Mouse (Mus musculus): ENCODE measurements at regions not wholly inside any gene's neighbourhood (a gene's known extent, or its start where the extent isn't known, plus 50 kb on each side); places are given as distances from the start of the nearest gene placed in this dataset.

DNA sequence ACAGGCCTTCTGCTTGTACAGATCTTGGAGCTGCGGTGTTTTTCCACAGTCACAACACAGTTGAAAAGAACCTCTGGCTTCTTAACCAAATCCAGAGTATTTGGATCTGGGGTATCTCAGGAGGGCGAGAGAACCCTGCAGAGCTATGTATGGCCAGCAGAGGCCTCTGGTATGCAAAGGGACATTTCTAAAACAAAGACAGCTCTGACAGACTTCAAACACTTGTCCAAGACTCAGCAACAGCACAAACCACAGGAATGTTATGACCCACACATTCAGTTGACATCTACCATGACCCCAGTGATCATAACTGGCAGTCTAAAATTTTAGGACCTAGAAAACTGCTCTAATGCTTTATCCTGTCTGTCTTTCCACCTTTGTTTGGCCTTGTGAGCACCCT, 328.5 kb upstream of the Slc30a5 start:
- peak; percentile 8 for DNase-seq (ENCODE audit: extremely low read depth, insufficient read length, low spot score)

GRCm38 (mm10) chr13:101159878-101160277, 326.7 kb upstream of the Slc30a5 start:
- no peak for DNase-seq (ENCODE audit: extremely low read depth, insufficient read length, low spot score)

GRCm38 (mm10) chr13:101153760-101154159, 320.5 kb upstream of the Slc30a5 start:
- no peak for DNase-seq (ENCODE audit: extremely low read depth, insufficient read length, low spot score)

DNA sequence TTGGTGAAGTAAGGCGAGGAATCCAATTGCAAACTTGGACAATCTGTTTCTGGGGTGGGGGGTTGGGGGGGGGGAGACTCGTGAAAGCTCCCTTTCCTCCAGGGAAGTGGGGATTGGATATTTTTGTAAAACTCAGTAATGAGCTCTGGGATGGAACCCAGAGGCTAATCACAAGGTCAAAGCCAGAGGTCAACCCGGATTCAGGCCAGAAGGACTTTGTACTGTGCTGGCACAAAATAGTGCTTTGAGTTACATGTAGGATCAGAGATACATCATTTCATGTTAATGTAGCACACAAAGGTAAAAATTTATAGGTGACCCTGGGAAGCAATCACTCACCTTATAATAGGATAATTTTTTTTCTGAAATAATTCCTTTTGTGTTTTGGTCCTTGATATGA, 309.5 kb upstream of the Slc30a5 start:
- no peak for DNase-seq (ENCODE audit: extremely low read depth, insufficient read length, low spot score)

GRCm38 (mm10) chr13:101142104-101142735, 309.0 kb upstream of the Slc30a5 start:
- no peak for DNase-seq (ENCODE audit: extremely low read depth, insufficient read length, low spot score)

DNA sequence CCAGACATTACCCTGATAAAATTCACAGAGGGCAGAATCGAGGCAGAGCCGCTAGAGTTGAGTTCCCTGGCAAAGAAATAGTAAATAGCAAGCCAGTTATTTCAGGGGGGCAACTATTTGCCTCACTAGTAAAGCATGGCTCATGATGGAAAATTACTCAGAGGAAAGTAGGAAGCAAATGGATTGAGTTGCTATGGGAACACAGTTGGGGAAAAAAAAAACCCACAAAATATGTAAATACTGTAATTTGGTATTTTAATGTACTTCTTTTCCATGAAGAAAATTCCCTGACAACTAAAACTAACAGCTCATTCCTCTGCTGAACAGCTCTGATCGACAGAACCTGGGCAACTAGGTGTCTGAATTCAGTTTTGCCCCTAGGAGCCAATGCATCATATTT, 296.2 kb upstream of the Slc30a5 start:
- no peak for DNase-seq (ENCODE audit: extremely low read depth, insufficient read length, low spot score)

DNA sequence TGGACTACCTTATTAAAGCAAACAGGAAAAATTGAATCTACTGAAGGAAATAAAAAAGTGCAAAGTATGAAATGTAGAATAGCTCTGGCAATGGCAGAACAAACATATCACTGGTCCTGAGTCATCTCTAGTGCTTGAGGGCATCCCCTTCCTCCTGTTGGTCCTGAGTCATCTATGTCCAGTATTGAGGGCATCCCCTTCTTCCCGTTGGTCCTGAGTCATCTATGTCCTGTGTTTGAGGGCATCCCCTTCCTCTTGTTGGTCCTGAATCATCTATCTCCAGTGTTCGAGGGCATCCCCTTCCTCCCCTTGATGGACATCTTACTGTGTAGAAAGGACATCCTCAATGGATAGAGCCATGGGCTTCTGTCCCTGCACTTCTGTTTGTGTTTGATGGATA, 294.6 kb upstream of the Slc30a5 start:
- DNase-seq (ENCODE audit: extremely low read depth, insufficient read length, low spot score): no peak

- no peak for DNase-seq (ENCODE audit: extremely low read depth, insufficient read length, low spot score)
These were observed 294.0 kb upstream of the Slc30a5 start for GRCm38 (mm10) chr13:101127262-101127661.

GRCm38 (mm10) chr13:101117311-101117710, 284.1 kb upstream of the Slc30a5 start:
- no peak for DNase-seq (ENCODE audit: extremely low read depth, insufficient read length, low spot score)

DNA sequence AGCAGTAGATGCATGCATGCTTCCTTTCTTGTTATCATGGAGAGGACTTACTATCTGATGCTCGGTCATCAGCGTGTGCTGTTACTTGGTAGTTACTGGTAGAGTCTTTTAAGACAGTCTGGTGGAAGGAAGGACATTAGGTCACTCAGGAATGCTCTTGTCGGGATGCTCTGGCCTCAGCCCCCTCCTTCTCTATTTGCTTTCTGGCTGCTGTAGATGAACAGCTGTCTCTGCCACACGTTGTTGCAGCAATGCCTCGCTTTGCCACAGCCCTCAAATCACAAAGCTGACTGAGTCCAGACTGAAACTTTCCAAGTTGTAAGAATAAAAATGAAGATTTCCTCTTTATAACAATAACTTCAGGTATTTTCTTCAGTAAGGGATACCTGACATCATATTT, 282.1 kb upstream of the Slc30a5 start:
- DNase-seq (ENCODE audit: extremely low read depth, insufficient read length, low spot score): no peak

GRCm38 (mm10) chr13:101112176-101112575, 278.9 kb upstream of the Slc30a5 start:
- DNase-seq (ENCODE audit: extremely low read depth, insufficient read length, low spot score): no peak

- DNase-seq (ENCODE audit: extremely low read depth, insufficient read length, low spot score): no peak
These were observed 278.5 kb upstream of the Slc30a5 start for GRCm38 (mm10) chr13:101111773-101112172.

- DNase-seq (ENCODE audit: extremely low read depth, insufficient read length, low spot score): no peak
These were observed 267.4 kb upstream of the Slc30a5 start for GRCm38 (mm10) chr13:101100621-101101020.

DNA sequence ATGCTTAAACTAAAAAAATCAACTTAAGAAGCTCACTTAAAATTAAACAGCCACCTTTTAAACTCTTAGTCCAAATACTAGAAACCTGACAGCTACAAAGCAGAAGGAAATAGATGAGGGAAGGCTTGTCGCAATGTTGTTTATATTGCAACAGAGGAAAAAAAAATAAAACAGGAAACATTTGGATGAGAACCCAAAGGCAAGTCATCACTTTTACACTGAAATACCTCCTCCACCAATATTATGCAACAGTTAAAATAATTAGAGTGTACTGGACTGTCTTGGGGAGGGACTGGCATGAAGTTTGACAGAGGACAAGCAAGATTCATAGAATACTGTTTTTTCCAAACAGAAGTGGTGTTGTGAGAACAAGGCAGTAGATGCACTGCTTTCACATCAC, 263.6 kb upstream of the Slc30a5 start:
- no peak for DNase-seq (ENCODE audit: extremely low read depth, insufficient read length, low spot score)

DNA sequence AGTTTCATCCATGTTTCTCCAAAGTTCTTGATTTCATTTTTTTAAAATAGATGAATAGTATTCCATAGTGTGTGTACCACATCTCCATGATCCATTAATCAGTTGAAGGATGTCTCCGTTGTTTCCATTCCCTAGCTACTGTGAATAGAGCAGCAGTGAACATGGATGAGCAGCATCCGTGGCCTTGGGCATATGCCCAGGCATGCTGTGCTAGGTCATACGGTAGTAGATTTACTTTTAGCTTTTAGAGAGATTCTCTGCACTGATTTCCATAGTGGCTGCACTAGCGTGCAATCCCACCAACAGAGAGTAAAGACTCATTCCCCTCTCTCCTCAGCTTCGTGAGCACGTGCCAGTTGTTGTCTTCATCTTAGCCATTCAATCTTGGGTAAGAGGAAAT, 263.0 kb upstream of the Slc30a5 start:
- no peak for DNase-seq (ENCODE audit: extremely low read depth, insufficient read length, low spot score)

- no peak for DNase-seq (ENCODE audit: extremely low read depth, insufficient read length, low spot score)
These were observed 262.0 kb upstream of the Slc30a5 start for GRCm38 (mm10) chr13:101095057-101095831.

DNA sequence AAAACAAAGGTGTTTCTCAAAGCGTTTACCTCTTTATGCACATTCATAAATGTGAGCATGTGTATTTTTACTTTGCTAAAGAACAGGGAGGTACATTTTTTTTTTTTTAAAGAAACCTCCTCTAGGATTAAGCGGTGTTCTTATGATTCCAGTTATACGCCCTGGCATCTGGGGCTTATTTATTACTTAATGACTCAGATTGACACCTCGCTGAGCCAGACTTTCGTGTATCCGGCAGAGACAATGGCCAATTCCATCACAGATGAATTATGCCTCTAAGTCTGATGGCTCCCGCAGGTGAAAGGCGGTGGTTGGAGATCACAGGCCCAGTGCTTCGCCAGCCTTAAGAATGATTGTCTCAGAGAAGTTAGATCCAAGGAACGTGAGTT, 259.5 kb upstream of the Slc30a5 start:
- no peak for DNase-seq (ENCODE audit: extremely low read depth, insufficient read length, low spot score)

- no peak for DNase-seq (ENCODE audit: extremely low read depth, insufficient read length, low spot score)
These were observed 259.0 kb upstream of the Slc30a5 start for GRCm38 (mm10) chr13:101092033-101092742.

DNA sequence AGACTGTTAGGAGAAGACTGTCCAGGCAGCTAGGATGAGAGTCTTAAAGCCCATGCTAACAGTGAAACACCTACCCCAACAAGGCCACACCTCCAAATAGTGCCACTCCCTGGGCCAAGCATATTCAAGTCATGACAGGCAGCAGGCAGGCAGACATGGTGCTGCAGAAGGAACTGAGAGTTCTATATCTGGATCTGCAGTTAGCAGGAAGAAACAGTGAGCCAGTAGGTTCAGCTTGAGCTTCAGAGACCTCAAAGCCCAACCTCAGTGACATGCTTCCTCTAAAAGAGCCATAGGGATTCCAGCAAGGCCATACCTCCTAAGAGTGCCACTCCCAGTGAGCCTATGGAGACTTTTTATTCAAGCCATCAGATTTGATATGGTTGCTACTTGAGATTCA, 252.0 kb upstream of the Slc30a5 start:
- DNase-seq (ENCODE audit: extremely low read depth, insufficient read length, low spot score): no peak

DNA sequence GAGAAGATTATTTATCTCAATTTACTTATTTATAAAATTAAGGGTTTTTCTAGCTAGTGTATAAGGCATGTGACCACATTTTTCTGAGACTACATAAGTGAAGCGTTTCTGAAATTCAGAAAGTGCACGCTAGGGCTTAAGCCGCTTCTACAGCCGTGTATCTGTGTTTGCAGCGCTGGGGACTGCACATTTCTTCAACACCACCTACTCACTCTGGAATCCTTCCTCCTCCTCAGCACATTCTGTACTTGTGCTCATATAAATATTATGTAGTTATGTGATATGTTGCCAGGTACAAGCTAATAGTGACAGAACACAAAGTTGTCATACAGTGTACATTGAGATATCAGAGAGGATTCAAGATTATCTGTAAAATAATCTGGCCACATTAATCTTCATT, 251.0 kb upstream of the Slc30a5 start:
- no peak for DNase-seq (ENCODE audit: extremely low read depth, insufficient read length, low spot score)

GRCm38 (mm10) chr13:101083416-101083815, 250.2 kb upstream of the Slc30a5 start:
- DNase-seq (ENCODE audit: extremely low read depth, insufficient read length, low spot score): no peak

DNA sequence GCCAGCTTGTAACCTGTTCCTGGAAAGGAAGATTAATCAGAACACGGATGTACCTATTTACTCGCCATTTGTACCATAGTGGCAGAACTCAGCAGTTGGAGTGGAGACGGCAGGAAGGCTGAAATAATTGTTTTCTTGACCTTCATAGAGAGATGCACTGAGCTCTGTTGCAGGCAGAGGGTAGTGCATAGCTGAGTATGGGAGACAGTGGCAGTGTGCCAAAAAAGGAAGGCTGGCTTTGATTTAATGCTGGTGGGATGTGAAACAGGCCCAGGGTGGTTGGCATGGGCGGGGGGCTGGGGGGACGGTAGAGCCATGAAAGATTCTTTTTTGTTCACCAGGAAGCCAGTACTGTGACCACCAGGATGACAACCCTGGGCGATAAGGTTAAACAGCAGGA, 235.3 kb upstream of the Slc30a5 start:
- no peak for DNase-seq (ENCODE audit: extremely low read depth, insufficient read length, low spot score)
